Mouse (Mus musculus) stomach, postnatal 0 days (tissue): ENCODE measurements around the gene Churc1.

Experiments used
- CTCF ChIP-seq: IDR thresholded peaks from 2 replicates; pipeline ENCODE4 v1.5.1; 2016; ENCODE audit warnings: antibody characterized with exemption, low read depth, mild to moderate bottlenecking, moderate library complexity
- EP300 ChIP-seq: optimal IDR thresholded peaks from 2 replicates; pipeline ENCODE3; 2016; ENCODE audit warnings: antibody characterized with exemption

- TF ChIP-seq CTCF: no peak
- TF ChIP-seq EP300: no peak
These were observed 5.6 kb downstream of the Churc1 start for GRCm38 (mm10) chr12:76770841-76771500.
